Mouse (Mus musculus) cerebellum, postnatal 36 days (tissue): Measurements from ENCODE around the gene Strada.
A peak's percentile ranks its signal among the peaks of the same experiment; 100 is the strongest.
"Not testable (repeated sequence)": the region's sequence is repeated elsewhere in the genome, so short reads cannot be mapped to it uniquely, and the experiment has no call there.

Experiments
- DNase-seq, 2 experiments: peaks; one replicate each; pipeline ENCODE4 v3.0.0; 2021 to 2022; ENCODE audit warnings: mixed read lengths in 2 of 2

Gene Strada

DNA sequence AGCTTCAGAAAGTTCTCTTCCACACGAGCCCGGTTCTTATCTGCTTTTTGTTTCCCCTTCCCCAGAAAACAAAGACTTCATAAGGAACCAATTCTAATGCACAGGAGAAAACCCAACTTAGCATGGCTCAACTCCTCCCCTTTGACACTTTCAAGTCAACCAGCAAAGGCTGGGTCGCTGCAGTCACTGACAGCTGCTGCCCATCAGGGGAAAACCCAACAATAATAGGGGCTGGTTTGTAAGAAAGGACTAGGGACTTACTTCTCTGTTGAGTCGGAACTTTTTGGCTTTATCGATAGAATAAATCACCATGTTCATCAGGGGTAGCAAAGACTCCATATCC, at the start of gene Strada:
TSS of gene Strada (minus strand) at position 46 of the 343 bp plus-strand sequence.
- no peak for DNase-seq

DNA sequence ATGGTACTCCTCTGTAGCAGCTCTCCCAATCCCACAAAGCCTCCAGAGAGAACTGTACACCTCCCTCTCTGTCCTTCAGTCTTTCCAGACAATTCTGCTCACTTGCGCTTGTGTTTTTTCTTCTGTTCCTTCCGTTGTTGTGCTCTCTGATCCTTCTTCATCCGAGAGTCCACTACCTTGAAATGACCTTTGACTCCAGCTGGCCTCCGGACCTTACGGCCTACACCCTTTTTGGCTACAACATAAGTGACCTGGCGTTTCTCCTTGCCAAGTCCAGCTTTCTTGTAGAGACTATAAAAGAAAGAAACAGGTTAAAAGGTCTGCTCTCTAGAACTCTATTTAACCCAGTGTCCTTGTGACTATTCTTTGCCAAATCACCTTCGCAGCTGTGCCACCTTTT, 47.4 kb upstream of the Strada start:
- DNase-seq, result no peak

DNA sequence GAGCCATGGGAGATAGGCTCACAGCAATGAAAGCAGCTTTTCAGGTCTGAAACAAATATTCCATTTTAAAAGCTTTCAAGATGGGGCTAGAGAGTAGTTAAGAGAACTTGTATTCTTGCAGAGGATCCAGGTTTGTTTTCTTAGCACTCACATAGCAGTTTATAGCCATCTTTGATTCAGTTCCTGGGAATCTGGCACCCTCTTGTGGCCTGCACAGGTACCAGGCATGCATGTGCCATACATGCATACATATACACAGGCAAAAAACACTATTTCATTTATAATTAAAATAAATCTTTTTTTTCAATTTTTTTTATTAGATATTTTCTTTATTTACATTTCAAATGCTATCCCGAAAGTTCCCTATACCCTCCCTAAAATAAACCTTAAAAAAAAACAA, 44.9 kb upstream of the Strada start:
- DNase-seq, result no peak

DNA sequence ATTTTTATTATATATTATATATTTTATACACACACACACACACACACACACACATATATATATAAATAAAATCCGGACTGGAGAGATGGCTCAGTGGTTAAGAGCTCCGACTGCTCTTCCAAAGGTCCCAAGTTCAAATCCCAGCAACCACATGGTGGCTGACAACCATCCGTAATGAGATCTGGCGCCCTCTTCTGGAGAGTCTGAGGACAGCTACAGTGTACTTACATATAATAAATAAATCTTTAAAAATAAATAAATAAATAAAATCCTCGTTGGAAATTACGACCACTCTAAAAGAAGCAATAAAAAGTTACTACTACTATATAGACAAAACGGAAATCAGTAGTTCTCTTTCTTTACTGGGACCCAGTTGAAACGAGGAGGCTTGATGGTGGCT, 32.0 kb upstream of the Strada start:
- not testable (repeated sequence) for DNase-seq

DNA sequence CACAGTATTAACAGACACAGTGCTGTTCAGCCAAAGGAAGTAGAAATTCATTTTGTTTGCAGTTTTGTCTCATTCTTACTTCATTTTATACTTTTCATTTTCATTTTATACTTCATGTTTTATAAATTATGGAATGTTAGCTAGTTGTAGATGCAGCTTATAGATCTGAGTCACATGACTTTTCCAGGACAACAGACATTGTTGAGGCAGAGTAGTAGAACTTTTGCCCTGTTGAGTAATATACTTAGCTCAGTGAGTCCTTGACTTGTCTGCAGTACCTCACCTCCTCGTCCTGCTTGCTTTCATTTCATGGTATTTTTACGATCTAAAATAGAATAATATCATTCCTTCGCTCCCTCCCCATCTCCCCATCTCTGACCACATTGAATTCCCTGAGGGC, 18.6 kb upstream of the Strada start:
- DNase-seq, result no peak

DNA sequence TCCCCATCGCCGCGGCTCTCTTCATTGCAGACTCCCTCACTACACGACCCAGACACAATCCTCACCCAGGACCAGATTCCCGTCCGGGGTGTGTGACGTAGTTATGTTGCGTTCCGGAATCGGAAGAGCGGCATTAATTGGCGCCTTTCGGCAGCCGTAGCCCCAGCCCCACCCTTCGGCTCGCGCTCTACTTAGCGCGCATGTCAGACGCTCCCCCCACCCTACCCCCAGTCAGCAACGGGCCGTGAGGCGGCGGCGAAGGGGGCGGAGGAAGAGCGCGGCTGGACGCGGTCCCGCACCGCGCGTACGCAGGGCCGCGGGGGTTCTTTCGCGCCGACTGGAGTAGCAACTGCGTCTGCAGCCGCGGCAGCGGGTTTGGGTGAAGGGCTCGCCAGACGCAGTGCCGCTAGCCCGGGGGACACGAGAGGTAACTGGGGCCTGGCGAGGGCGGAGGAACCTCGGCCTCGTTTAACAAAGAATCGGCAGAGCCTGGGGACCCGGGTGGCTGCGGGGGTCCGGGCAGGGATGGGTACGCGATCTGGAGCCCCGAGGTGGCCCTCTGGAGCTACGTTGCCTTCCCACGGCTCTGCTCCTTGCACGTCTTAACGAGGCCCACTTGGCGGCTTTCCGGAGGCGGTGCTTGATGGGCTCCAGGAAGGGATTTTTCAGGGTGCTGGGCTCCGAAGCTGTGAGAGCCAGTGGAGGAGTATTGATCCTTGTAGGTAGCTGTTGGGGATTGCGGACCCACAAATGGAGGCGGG, 14.9 kb upstream of the Strada start, which contains the start of gene Ddx42:
TSS of gene Ddx42 (plus strand) at position 197 of the 761 bp plus-strand sequence.
- DNase-seq, result peak; percentile 88 to 93

DNA sequence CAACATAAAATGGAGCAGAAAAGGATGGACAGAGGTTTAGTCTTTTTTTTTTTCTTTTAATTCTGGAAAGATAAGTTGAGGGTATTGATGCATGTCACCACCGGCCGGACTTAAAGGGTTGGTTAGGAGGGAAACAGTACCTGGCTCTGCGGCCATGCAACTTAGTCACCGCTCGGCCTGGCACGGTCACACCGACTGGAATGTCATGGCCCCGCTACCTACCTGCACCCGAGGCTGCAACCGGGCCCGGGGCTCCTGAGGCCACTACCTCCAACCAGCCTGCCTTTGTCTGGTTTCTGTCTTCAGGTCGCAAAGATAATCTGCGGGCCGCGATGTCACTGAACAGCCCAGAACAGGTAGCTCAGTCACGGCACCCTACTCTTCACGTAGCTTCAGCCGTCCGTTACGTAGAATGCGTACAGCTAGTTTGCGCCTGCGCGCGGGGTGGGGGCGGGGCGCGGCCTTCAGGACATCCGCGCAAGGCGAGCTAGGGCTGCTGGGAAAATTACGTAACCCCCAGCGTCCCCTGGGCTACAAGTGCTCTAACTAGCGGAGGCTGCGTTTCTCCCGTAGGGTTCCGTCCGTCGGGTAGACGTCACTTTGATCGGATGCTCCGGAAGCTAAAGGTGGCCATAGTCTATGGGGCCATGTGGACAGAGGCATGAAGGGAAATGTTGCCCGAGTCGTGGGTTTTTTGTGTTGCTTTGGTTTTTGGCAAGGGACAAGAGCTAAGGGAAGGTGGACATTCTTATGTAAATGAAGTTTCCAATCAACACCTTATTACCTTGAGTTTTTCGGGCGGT, 14.2 kb upstream of the Strada start, which contains the start of gene Ccdc47:
TSS of gene Ccdc47 (minus strand) at position 418 of the 803 bp plus-strand sequence.
- peak; percentile 96 to 97 for DNase-seq

DNA sequence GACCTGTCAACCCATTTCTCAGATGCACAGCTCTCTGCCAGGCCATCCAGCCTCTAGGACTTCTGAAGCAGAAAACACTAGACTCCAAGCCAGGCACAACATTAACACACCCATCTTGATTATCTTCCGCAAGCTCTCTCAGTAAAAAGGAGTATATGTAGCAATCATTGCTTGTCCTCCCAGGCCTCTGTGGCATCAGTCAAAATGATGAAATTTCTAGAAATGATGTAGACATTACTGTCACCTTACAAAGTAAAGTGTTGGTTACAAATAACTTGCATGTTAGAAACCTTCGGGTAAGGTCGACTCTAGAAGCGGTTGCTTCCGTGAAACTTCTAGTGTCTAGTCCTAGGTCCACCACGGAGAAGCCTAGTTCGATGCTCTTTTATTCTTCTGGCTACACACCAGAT, 13.5 kb upstream of the Strada start:
- DNase-seq, result no peak

DNA sequence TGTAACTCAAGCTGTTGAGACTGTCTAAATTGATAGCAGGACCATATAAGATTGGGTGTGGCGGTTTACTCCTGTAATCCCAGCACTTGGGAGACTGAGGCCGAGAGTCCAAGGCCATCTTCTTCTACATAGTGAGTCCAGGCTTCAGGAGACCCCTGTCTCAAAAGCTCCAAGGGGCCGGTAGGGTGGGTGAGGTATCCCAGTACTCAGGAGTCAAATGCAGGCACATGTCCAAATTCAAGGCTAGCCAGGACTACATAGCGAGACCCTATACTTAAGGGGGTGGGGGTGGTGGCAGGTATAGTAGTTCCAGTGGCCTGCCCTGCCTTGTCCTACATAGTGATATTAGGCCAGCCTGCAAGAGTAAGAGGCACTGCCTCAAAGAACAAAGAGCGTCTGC, 12.9 kb upstream of the Strada start:
- peak in 1 of 2 experiments; percentile 13 for DNase-seq

DNA sequence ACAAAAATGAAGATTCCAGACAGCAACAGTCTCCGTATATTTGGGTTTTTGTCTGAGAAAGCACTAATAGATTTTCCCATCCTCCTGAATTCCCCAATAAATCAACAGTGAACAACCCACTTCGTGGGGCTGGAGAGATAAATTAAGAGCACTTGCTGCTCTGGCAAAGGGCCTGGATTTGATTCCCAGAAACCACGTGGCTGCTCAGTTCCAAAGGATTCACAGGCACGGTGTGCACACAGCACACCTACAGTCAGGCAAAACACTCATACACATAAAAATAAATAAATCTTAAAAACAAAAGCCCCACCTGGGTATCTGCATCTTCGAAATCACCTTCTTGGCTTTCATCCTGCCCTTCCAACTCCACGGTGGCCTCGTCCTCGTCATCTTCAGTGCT, 10.8 kb upstream of the Strada start:
- DNase-seq, result no peak

DNA sequence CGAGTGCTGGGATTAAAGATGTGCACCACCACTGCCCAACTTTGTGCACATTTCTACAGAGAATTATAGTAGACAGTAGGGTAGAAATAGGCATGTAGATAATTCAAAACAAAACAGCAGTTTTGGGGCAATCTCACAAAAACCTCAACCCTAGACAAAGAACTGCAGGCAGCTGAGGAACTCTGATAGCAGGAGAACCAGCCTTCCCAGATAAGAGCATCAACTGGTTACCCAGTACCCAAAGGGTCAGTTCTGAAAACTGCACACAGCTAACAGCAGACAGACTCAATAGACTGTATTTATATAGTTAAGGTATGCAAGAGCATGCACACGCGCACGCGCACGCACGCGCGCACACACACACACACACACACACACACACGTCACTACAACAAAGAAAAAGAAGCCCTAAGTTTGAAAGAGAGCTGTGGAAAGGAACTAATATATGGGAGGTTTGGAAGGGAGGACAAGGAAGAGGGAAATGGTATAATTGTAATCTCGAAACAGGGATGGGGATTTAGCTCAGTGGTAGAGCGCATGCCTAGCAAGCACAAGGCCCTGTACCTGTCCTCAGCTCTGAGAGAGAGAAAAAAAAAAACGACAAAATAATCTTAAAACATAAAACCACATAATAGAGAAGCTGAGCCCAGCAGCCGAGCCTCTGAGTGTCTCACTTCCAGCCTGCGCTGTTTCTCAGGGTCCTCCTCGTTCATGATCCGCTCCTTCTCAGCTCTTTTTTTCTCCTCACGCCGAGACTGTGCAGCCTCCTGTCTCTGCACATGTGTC, 438 bp downstream of the Strada start:
- DNase-seq, result no peak

DNA sequence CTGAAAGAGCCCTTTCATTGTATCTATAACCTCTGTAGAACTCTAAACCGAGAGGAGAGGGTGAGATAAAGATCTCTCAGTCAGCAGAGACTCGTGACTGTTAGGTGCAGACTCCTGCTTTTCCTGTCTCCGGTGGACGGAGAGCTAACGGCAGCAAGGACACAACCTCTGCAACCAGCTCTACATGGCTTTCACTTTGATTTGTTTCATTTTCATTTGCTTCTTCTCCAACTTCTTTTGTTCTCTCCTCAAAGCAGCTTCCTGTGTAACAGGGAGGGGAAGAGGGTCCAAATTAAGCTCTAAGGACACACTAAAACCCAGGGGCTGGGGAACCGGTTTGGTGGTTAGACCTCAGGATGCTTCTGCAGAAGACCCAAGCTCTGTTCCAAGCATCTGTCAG, 1.2 kb downstream of the Strada start:
- DNase-seq, result no peak

DNA sequence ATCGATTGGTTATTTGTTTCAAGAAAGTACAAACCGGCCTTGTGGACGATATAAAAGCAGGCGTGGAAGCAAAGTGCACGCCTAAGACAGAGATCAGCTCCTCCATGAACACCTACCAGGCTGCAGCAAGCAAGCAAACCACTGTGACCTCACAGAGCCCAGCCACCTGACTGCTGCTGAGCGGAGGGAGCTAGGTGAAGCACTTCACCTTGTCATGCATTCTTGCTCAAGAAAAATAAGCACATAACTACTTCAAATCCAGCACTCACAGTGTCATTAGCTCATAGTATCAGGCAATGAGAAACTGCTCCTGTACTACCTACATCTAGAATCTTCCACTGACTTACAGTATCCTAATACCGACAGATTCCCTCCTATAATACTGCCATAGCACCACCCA, 2.0 kb downstream of the Strada start:
- DNase-seq, result not testable (repeated sequence)

DNA sequence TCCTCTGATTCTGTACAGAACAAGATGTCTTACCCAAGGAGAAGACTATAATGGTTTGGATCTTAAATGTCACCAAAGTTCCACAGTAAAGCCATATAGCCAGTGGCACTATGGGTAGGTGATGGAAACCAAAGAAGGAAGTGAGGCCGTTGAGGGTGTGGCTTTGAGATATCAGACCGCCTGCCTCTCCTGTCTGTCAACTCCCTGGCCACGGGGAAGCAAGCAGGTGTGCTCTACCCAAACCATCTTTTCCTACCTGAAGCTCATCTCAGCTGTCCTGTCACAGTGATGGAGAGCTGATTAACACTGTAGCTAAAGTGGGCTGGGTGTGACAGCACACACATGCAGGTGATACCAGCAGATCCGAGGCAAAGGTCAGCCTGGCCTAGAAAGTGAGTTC, 3.7 kb downstream of the Strada start:
- no peak for DNase-seq

DNA sequence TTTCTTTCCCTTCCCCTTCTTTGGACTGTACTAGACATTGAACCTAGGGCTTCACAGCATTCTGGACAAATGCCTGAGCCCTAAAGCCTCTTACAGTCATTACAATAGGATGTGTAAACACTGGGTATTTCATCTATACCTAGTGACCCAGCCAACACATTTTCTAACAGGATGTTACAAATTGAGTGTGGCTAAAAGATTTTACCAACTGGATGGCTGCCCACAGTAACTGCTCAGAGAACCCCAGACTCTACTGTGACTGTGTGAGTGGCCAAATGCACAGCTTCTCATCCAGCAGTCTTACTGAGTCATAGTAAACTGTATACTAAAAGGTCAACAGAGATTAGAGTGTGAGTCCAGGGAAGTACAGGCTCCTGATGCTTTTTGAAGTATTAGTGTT, 6.6 kb downstream of the Strada start:
- DNase-seq, result no peak

DNA sequence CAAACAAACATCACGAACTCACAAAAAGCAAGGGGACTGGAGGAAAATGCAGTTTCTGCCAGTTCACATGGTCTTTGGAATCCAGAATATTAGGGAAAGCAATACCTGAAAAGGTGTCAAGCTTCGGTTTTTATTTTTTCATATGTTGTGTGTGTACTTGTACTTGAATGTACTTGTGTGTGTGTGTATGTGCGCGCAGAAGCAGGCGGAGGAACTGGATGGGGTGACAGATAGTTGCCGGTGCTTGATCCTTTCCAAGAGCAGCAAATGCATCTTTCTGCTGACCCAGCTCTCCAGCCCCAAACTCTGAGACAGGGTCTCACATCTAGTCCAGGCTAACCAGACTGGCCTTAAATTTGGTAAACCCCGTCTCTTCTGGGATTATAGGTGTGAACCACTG, 7.1 kb downstream of the Strada start:
- no peak for DNase-seq

DNA sequence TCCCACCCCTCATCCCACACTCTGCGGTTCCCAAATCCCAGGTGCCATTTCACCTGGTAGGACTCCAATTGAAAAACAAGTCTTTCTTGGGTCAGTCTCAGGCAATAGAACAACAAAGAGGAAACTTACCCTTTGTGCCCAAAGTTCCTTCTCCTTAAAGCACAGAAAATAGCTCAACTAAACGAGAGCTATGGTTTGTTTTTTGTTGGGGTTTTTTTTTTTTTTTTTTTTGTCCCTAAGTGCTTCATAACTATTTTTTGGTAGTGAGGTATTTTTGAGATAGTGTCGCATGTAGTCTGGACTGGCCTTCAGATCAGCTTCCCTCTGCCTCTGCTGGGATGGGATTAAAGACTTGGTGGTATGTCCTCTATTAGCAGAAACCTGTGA, 7.8 kb downstream of the Strada start:
- DNase-seq, result no peak

DNA sequence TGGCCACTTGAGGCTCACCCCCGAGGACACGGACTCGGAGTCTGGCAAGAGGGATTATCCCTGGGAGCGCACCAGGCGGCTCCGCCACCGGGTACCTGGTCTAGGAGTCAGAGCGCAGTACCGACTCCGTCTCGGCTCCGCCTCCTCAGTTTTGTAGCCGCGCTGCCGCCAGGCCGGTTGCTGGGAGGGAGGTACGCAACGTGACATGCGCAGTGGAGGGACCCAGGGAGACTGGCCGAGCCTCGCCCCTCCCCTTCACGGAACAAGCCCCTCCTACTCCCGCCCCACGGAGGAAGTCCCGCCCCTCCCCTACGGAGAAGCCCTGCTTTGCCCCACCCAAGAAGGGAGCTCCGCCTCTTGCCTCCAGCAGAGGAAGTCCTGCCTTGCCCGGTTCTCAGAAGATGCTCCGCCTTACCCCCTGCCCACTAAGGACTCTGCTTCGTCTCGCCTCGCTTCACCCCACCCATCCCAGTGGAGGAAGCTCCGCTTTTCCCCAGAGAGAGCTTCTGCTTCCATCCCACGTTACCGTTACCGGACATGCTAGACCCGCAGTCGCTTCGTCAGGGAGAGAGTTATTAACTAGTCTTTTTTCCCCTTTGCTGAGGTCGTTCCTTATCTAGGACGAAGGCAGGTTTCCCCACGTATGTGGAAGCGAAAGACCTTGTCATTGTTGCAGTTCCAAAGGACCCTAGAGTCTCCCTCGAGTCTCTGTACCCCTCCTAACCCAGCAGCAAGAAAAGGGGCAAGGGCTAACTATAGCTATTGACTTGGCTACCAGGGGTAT, 8.4 kb downstream of the Strada start:
- DNase-seq, result peak; percentile 94 to 97

DNA sequence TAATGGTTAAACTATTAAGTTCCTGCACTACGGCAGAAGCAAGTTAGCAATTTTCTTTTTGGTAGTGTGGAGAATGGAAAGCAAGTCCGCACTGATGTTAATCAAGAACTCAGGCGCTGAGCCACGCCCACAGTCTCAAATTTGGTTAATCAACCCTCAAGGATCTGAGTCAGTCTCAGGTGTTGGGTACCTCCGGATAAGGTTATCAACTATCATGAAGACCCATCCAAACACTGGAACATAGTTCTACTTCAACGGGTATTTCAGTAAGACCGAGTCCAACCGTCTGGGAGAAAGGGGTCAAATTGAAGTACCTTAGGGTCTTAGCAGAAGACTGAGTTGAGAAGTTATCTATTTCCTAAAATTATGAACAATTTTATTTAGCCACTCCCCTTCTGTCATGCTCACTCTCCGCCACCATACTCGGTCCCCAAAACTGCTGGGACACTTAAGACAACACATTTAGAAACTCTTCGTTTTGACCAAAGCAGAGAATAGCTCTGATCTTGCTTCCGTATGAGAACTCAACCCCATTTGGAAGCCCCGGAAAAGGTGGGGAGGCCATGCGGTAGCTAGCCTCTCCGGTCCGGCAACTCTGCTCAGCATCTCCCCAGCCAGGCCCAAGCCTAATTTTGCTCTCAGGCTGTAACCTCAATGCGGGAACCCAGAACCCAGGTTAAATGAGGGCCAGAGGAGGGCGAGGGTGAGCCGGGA, 9.2 kb downstream of the Strada start:
- DNase-seq, result no peak

DNA sequence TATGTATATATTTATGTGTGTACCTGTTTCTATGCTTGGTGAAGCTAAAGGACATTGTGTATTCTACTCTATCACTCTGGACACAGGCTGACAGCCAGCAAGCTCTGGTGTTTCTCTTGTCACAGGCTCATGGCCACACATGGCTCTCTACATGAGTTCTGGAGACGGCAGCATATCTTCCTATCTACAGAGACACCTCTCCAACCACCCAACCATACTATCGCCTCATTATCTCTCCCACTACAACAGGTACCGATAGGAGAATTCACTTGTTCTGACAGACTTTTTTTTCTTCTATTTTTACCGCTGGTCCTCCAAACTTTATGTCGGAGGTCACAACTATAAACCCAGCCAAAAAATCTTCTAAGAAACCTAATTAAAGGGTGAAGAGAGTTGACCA, 9.7 kb downstream of the Strada start:
- DNase-seq, result no peak

DNA sequence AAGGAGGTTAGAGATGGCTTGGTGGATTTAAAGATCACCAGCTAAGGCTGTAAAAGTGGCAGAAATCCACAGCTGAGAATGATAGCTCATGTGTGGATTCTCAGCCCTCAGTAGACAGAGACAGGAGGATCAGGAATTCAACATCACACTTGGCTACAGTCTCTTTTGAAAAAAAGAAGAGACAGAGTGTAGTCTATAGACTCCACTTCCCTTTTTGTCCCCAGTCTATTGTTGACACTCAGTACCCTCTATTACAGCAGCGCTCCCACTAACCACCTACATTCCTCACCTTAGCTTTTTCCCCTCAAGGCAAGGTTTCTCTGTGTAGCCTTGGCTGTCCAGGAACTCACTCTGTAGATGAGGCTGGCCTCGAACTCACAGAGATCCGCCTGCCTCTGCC, 10.3 kb downstream of the Strada start:
- DNase-seq, result no peak

DNA sequence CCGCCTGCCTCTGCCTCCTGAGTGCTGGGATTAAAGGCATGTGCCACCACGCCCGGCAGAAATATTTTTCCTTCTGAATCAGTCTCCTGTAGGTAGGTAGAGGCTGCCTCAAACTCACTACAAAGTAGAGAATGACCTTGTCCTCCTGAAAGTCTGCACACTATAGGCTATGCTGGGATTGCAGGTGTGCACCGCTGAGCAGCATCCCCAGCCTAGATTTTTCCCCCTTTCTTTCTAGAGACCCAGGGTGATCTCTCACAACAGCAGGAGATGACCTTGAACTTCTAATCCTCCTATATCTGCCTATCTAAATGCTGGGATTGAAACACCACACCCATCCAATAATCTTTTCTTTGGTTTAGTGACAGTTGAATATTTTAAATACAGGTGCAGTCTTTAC, 14.6 kb downstream of the Strada start:
- no peak for DNase-seq
